Mouse (Mus musculus) intestine, embryonic 15.5 days (tissue): ENCODE results near the gene Trem2. TPM values are rescaled to one million over a fixed set of nuclear protein-coding genes. Genes with fewer than 3 reads are reported as not detected.

Source experiments
- ATAC-seq: fragments of 200-750 bp; cut with Nextera tagmentation; 2 replicates; pipeline ENCODE4 v1.8.0; 2017; ENCODE audit warnings: moderate TSS enrichment, moderate library complexity
- H3K27ac ChIP-seq: fragments of 300-500 bp; sonication (generic); 2 replicates; pipeline ENCODE4 v1.5.1; 2015; ENCODE audit warnings: mild to moderate bottlenecking, inconsistent platforms
- H3K27me3 ChIP-seq: fragments of 300-500 bp; sonication (generic); replicated peaks from 2 replicates; pipeline ENCODE4 v1.6.1; 2015; ENCODE audit warnings: inconsistent platforms
- H3K36me3 ChIP-seq: fragments of 300-500 bp; sonication (generic); 2 replicates; pipeline ENCODE4 v1.6.1; 2015; ENCODE audit warnings: inconsistent platforms
- H3K4me1 ChIP-seq: fragments of 300-500 bp; sonication (generic); replicated peaks from 2 replicates; pipeline ENCODE4 v1.6.1; 2015; ENCODE audit warnings: inconsistent platforms
- H3K4me2 ChIP-seq: fragments of 300-500 bp; sonication (generic); replicated peaks from 2 replicates; pipeline ENCODE4 v1.6.1; 2015; ENCODE audit warnings: mild to moderate bottlenecking, inconsistent platforms
- H3K4me3 ChIP-seq: fragments of 300-500 bp; sonication (generic); replicated peaks from 2 replicates; pipeline ENCODE4 v1.5.1; 2015; ENCODE audit warnings: inconsistent platforms
- H3K9ac ChIP-seq: fragments of 300-500 bp; sonication (generic); 2 replicates; pipeline ENCODE4 v1.6.1; 2015; ENCODE audit warnings: inconsistent platforms
- H3K9me3 ChIP-seq: fragments of 300-500 bp; sonication (generic); 2 replicates; pipeline ENCODE4 v1.6.1; 2016; ENCODE audit warnings: inconsistent platforms
- WGBS: fragments of 180-500 bp; shearing (Covaris S2); methylation state at CpG from one replicate; pipeline ENCODE4 v1.1.7; 2015; 5-methylcytosine and 5-hydroxymethylcytosine counted together
- polyA plus RNA-seq: library from polyadenylated mRNA; unstranded; fragments of >200 nt; fragmentation: Nextera tagmentation; extraction: Ambion mirVana; gene quantifications from 2 replicates; pipeline ENCODE4 v1.2.1, GENCODE M21; 2015

Gene Trem2
- polyA plus RNA-seq, 1 experiment from 2014 or later, result 4.2 TPM

DNA sequence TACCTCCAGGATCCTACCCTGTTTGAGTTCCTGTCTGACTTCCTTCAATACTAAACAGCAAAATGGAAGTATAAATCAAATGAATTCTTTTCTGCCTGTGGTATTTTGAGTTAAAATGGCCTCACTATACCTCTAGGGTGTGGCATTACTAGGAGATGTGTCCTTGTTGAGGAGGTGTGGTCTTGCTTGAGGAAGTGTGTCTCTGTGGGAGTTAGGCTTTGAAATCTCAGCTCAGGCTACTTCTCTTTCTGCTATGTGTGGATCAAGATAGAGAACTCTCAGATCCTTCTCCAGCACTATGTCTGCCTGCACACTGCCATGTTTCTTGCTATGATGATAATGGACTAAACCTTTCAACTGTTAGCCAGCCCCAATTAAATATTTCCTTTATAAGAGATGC lies 32.8 kb downstream of the Trem2 start:
- Histone ChIP-seq H3K36me3 (no peaks in the 10 kb centered on the region), H3K27ac (no peak overlapping the region), H3K27me3 (no peaks in the 10 kb centered on the region), H3K4me3 (no peak overlapping the region), H3K4me2 (no peak overlapping the region), H3K4me1 (no peaks in the 10 kb centered on the region), H3K9me3 (no peaks in the 10 kb centered on the region), H3K9ac (no peak overlapping the region)
- ATAC-seq, result no peak

- Histone ChIP-seq H3K4me1 (no peaks in the 10 kb centered on the region), H3K9ac (no peak overlapping the region), H3K27me3 (no peaks in the 10 kb centered on the region), H3K36me3 (peaks cover 38% of the 10 kb centered on the region), H3K4me2 (no peak overlapping the region), H3K4me3 (no peak overlapping the region), H3K27ac (no peak overlapping the region), H3K9me3 (no peaks in the 10 kb centered on the region)
- no peak for ATAC-seq
- 76% methylated on average over 2 of the region's 2 CpGs for WGBS
Observed at GRCm38 (mm10) chr17:48385786-48386461, 39.7 kb downstream of the Trem2 start.

GRCm38 (mm10) chr17:48388666-48389065 lies 42.5 kb downstream of the Trem2 start:
- H3K4me1 ChIP-seq, result no peaks in the 10 kb centered on the region
- no peaks in the 10 kb centered on the region for H3K9me3 ChIP-seq
- H3K27ac ChIP-seq, result no peak overlapping the region
- no peaks in the 10 kb centered on the region for H3K27me3 ChIP-seq
- H3K9ac ChIP-seq, result no peak overlapping the region
- ATAC-seq, result no peak
- no peak overlapping the region for H3K4me3 ChIP-seq
- peaks cover 61% of the 10 kb centered on the region for H3K36me3 ChIP-seq
- 89% methylated on average over 2 of the region's 2 CpGs for WGBS
- no peak overlapping the region for H3K4me2 ChIP-seq

DNA sequence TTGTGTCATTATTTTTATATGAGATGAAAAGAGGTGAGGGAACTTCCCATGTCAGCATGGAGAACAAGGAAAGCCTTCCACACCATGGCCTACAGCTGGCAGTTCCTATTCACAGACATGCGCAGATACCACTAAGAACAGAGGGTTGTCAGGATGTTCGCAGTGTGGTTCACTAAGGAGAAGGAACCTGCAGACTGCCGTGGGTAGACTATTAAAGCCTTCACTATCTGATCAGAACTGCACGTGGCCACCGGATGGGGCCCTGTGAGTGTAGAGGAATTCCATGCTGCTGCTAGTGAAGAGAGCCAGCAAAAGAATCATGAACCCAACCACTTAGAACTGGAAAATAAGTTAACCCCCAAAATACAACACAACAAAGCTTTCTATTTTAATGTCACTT lies 43.2 kb downstream of the Trem2 start:
- Histone ChIP-seq H3K27ac (no peak overlapping the region), H3K4me3 (no peak overlapping the region), H3K4me1 (no peaks in the 10 kb centered on the region), H3K9me3 (no peaks in the 10 kb centered on the region), H3K27me3 (no peaks in the 10 kb centered on the region), H3K4me2 (no peak overlapping the region), H3K9ac (no peak overlapping the region), H3K36me3 (peaks cover 64% of the 10 kb centered on the region)
- no peak for ATAC-seq
- 91% methylated on average over 5 of the region's 5 CpGs for WGBS

GRCm38 (mm10) chr17:48391446-48391845 lies 45.2 kb downstream of the Trem2 start:
- Histone ChIP-seq H3K4me3 (no peak overlapping the region), H3K9ac (no peak overlapping the region), H3K4me2 (no peak overlapping the region), H3K36me3 (peaks cover 70% of the 10 kb centered on the region), H3K27me3 (no peaks in the 10 kb centered on the region), H3K9me3 (no peaks in the 10 kb centered on the region), H3K27ac (no peak overlapping the region), H3K4me1 (no peaks in the 10 kb centered on the region)
- WGBS, result 80% methylated on average over 5 of the region's 5 CpGs
- ATAC-seq, result 0 out of 2 replicates have a peak, but pooled peaks have one; percentile 31

DNA sequence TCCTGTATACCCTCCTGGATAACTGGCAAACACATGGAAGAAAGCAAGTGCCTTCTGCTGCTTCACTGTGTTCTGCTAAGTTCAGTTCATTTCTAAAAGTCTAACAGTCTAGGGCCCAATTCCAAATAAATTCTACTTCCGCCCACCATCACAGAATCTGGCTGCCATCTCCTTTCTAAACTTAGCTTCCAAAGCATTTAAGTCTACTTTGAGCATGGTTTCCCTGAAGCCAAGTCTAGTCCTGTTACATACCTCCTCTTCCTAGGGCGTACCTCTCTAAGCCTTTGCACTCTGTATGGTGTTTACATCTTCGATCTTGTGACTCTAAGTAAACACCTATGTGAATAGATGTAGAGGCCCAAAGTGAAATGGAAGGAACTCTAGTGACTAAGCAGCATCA lies 46.4 kb downstream of the Trem2 start:
- no peak overlapping the region for H3K27ac ChIP-seq

GRCm38 (mm10) chr17:48401710-48402109 lies 55.5 kb downstream of the Trem2 start:
- peaks cover 13% of the 10 kb centered on the region; the same call in 1 of the 2 replicates for H3K36me3 ChIP-seq

More for the DNA sequence above, 46.4 kb downstream of the Trem2 start:
- Histone ChIP-seq H3K4me3 (no peak overlapping the region), H3K36me3 (peaks cover 67% of the 10 kb centered on the region), H3K4me2 (no peak overlapping the region), H3K4me1 (no peaks in the 10 kb centered on the region), H3K9me3 (no peaks in the 10 kb centered on the region), H3K9ac (no peak overlapping the region), H3K27me3 (no peaks in the 10 kb centered on the region)
- no peak for ATAC-seq
- 89% methylated on average over 3 of the region's 3 CpGs for WGBS

DNA sequence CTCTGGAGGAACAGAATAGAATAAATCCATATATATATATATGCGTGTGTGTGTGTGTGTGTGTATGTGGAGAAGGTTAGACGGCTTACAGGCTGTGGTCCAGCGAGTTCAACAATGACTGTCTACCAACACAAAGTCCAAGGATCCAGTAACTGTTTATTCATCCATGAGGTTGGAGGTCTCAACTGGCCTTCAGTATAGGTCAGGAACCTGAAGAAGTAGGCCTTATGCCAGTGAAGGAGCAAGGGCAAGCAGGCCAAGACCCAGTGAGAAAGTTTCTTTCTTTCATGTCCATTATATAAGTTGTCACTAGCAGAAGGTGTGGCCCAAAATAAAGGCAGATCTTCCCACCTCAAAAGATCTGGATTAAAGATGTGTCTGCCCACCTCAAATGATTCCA lies 56.5 kb downstream of the Trem2 start:
- Histone ChIP-seq H3K9ac (no peak overlapping the region), H3K4me2 (no peak overlapping the region), H3K4me1 (peaks cover 8% of the 10 kb centered on the region), H3K4me3 (no peak overlapping the region), H3K9me3 (no peaks in the 10 kb centered on the region), H3K27me3 (no peaks in the 10 kb centered on the region), H3K36me3 (peaks cover 13% of the 10 kb centered on the region; the same call in 1 of the 2 replicates), H3K27ac (no peak overlapping the region)
- 88% methylated on average over 3 of the region's 3 CpGs for WGBS
- ATAC-seq, result no peak

More at GRCm38 (mm10) chr17:48401710-48402109, 55.5 kb downstream of the Trem2 start:
- WGBS, result 78% methylated on average over 4 of the region's 4 CpGs
- Histone ChIP-seq H3K4me3 (no peak overlapping the region), H3K27me3 (no peaks in the 10 kb centered on the region), H3K9ac (no peak overlapping the region), H3K27ac (no peak overlapping the region), H3K9me3 (no peaks in the 10 kb centered on the region), H3K4me1 (no peaks in the 10 kb centered on the region; the same call in 1 of the 2 replicates), H3K4me2 (no peak overlapping the region)
- no peak for ATAC-seq

Other genes with a start within 250 kb of the Trem2 start
- gene 9830107B12Rik, start 200.1 kb upstream of the Trem2 start, polyA plus RNA-seq, result 0.04 and 0.11 TPM in 2 replicates
- 0.11 TPM in 1 of 2 replicates, not detected in the other for gene A530064D06Rik, start 179.1 kb upstream of the Trem2 start, polyA plus RNA-seq
- gene Trem1, start 113.6 kb upstream of the Trem2 start, polyA plus RNA-seq, result 0.24 and 0.37 TPM in 2 replicates
- 0.19 and 0.23 TPM in 2 replicates for gene Trem3, start 98.6 kb upstream of the Trem2 start, polyA plus RNA-seq
- 2.4 and 3.3 TPM in 2 replicates for gene Treml4, start 82.1 kb upstream of the Trem2 start, polyA plus RNA-seq
- 0.24 and 0.37 TPM in 2 replicates for gene Treml2, start 46.9 kb upstream of the Trem2 start, polyA plus RNA-seq
- gene B430306N03Rik, start 30.3 kb upstream of the Trem2 start, polyA plus RNA-seq, result 0.28 and 0.45 TPM in 2 replicates
- gene Treml1, start 13.5 kb downstream of the Trem2 start, polyA plus RNA-seq, result 0.44 and 0.68 TPM in 2 replicates
- 11.2 and 12.5 TPM in 2 replicates for gene Nfya, start 63.5 kb downstream of the Trem2 start, polyA plus RNA-seq
- 72.8 and 73.2 TPM in 2 replicates for gene Oard1, start 63.6 kb downstream of the Trem2 start, polyA plus RNA-seq
- 3.8 and 4.1 TPM in 2 replicates for gene Apobec2, start 86.5 kb downstream of the Trem2 start, polyA plus RNA-seq
- gene Tspo2, start 105.1 kb downstream of the Trem2 start, polyA plus RNA-seq, result 3.5 and 4.4 TPM in 2 replicates
- gene Unc5cl, start 108.5 kb downstream of the Trem2 start, polyA plus RNA-seq, result 36.3 and 38.9 TPM in 2 replicates